Mouse (Mus musculus): ENCODE measurements around the gene Stox2. TPM values are rescaled to one million over a fixed set of nuclear protein-coding genes. Genes with fewer than 3 reads are reported as not detected.
A peak's percentile ranks its signal among the peaks of the same experiment; 100 is the strongest.

Gene Stox2
- total and polyA plus RNA-seq, 3 experiments = 0.27 TPM; not detected in 2

GRCm38 (mm10) chr8:47370421-47371080, 75.6 kb downstream of the Stox2 start:
- ATAC-seq (ENCODE audit: extremely low read depth, insufficient number of reproducible peaks, low FRiP score, poor library complexity, severe bottlenecking) (no peak), DNase-seq (ENCODE audit: low spot score) (no peak)
- Histone ChIP-seq H3K4me3 (ENCODE audit: low read depth, low read length) (no peak overlapping the region), H3K4me1 (ENCODE audit: insufficient read depth, low read depth, low read length) (no peaks in the 10 kb centered on the region), H3K9me3 (replicated peaks) (no peaks in the 10 kb centered on the region), H3K36me3 (replicated peaks) (no peaks in the 10 kb centered on the region), H3K27me3 (ENCODE audit: insufficient read depth, low read length) (0 out of 2 replicates have a peak, but pooled peaks cover 3% of the 10 kb centered on the region)
- no peak for TF ChIP-seq GATA1 (IDR thresholded peaks at IDR 0.05; ENCODE audit: borderline replicate concordance, low read length)
- no peak for TF ChIP-seq GATA2 (IDR thresholded peaks at IDR 0.05; ENCODE audit: borderline replicate concordance, low read depth, low read length)
- TF ChIP-seq CTCF (IDR thresholded peaks at IDR 0.05; ENCODE audit: low read depth, low read length) = 0 out of 2 replicates have a peak, but pooled peaks have one; percentile 7
- TF ChIP-seq TAL1 (conservative IDR thresholded peaks at IDR 0.05; ENCODE audit: low read depth, low read length) = no peak

GRCm38 (mm10) chr8:47369949-47370348, 76.2 kb downstream of the Stox2 start:
- Histone ChIP-seq H3K4me3 (ENCODE audit: low read depth, low read length) (no peak overlapping the region), H3K9me3 (replicated peaks) (no peaks in the 10 kb centered on the region), H3K36me3 (replicated peaks) (no peaks in the 10 kb centered on the region), H3K4me1 (ENCODE audit: insufficient read depth, low read depth, low read length) (no peaks in the 10 kb centered on the region), H3K27me3 (ENCODE audit: insufficient read depth, low read length) (0 out of 2 replicates have a peak, but pooled peaks cover 3% of the 10 kb centered on the region)
- DNase-seq (ENCODE audit: low spot score) (no peak), ATAC-seq (ENCODE audit: extremely low read depth, insufficient number of reproducible peaks, low FRiP score, poor library complexity, severe bottlenecking) (no peak)
- no peak for TF ChIP-seq POLR2AphosphoS5 (IDR thresholded peaks at IDR 0.05; ENCODE audit: insufficient replicate concordance, low read depth, low read length)
- TF ChIP-seq GATA2 (IDR thresholded peaks at IDR 0.05; ENCODE audit: borderline replicate concordance, low read depth, low read length) = no peak
- TF ChIP-seq GATA1 (IDR thresholded peaks at IDR 0.05; ENCODE audit: borderline replicate concordance, low read length) = no peak
- no peak for TF ChIP-seq CTCF (IDR thresholded peaks at IDR 0.05; ENCODE audit: low read depth, low read length)

- no peak for TF ChIP-seq TAL1 (conservative IDR thresholded peaks at IDR 0.05; ENCODE audit: low read depth, low read length)
- no peak for TF ChIP-seq POLR2AphosphoS5 (IDR thresholded peaks at IDR 0.05; ENCODE audit: insufficient replicate concordance, low read depth, low read length)
- H3K27me3 ChIP-seq (ENCODE audit: insufficient read depth, low read length) = 0 out of 2 replicates have a peak, but pooled peaks cover 3% of the 10 kb centered on the region
- no peak for ATAC-seq (ENCODE audit: extremely low read depth, insufficient number of reproducible peaks, low FRiP score, poor library complexity, severe bottlenecking)
- H3K4me3 ChIP-seq (ENCODE audit: low read depth, low read length) = no peak overlapping the region
- no peaks in the 10 kb centered on the region for H3K9me3 ChIP-seq (replicated peaks)
- H3K4me1 ChIP-seq (ENCODE audit: insufficient read depth, low read depth, low read length) = no peaks in the 10 kb centered on the region
- H3K36me3 ChIP-seq (replicated peaks) = no peaks in the 10 kb centered on the region
- DNase-seq (ENCODE audit: low spot score) = no peak
Observed at GRCm38 (mm10) chr8:47369044-47369769, 77.0 kb downstream of the Stox2 start.

- TF ChIP-seq TAL1 (conservative IDR thresholded peaks at IDR 0.05; ENCODE audit: low read depth, low read length) (no peak), GATA1 (IDR thresholded peaks at IDR 0.05; ENCODE audit: borderline replicate concordance, low read length) (no peak), CTCF (IDR thresholded peaks at IDR 0.05; ENCODE audit: low read depth, low read length) (no peak)
Observed at GRCm38 (mm10) chr8:47367029-47367428, 79.1 kb downstream of the Stox2 start.

GRCm38 (mm10) chr8:47363271-47363670, 82.9 kb downstream of the Stox2 start:
- no peaks in the 10 kb centered on the region for H3K4me1 ChIP-seq (ENCODE audit: insufficient read depth, low read depth, low read length)
- ATAC-seq (ENCODE audit: extremely low read depth, insufficient number of reproducible peaks, low FRiP score, poor library complexity, severe bottlenecking) = no peak
- no peak overlapping the region for H3K4me3 ChIP-seq (ENCODE audit: low read depth, low read length)
- no peak for TF ChIP-seq POLR2AphosphoS5 (IDR thresholded peaks at IDR 0.05; ENCODE audit: insufficient replicate concordance, low read depth, low read length)
- no peak for TF ChIP-seq TAL1 (conservative IDR thresholded peaks at IDR 0.05; ENCODE audit: low read depth, low read length)
- TF ChIP-seq GATA1 (IDR thresholded peaks at IDR 0.05; ENCODE audit: borderline replicate concordance, low read length) = no peak
- no peak for TF ChIP-seq CTCF (IDR thresholded peaks at IDR 0.05; ENCODE audit: low read depth, low read length)
- TF ChIP-seq GATA2 (IDR thresholded peaks at IDR 0.05; ENCODE audit: borderline replicate concordance, low read depth, low read length) = no peak
- no peaks in the 10 kb centered on the region for H3K9me3 ChIP-seq (replicated peaks)
- H3K27me3 ChIP-seq (ENCODE audit: insufficient read depth, low read length) = 0 out of 2 replicates have a peak, but pooled peaks cover 3% of the 10 kb centered on the region
- DNase-seq (ENCODE audit: low spot score) = no peak
- H3K36me3 ChIP-seq (replicated peaks) = no peaks in the 10 kb centered on the region

More at GRCm38 (mm10) chr8:47367029-47367428, 79.1 kb downstream of the Stox2 start:
- Histone ChIP-seq H3K4me1 (ENCODE audit: insufficient read depth, low read depth, low read length) (no peaks in the 10 kb centered on the region), H3K27me3 (ENCODE audit: insufficient read depth, low read length) (0 out of 2 replicates have a peak, but pooled peaks cover 3% of the 10 kb centered on the region), H3K9me3 (replicated peaks) (no peaks in the 10 kb centered on the region), H3K36me3 (replicated peaks) (no peaks in the 10 kb centered on the region), H3K4me3 (ENCODE audit: low read depth, low read length) (no peak overlapping the region)
- ATAC-seq (ENCODE audit: extremely low read depth, insufficient number of reproducible peaks, low FRiP score, poor library complexity, severe bottlenecking) (no peak), DNase-seq (ENCODE audit: low spot score) (no peak)

- no peaks in the 10 kb centered on the region for H3K4me1 ChIP-seq (ENCODE audit: insufficient read depth, low read depth, low read length)
- TF ChIP-seq POLR2AphosphoS5 (IDR thresholded peaks at IDR 0.05; ENCODE audit: insufficient replicate concordance, low read depth, low read length) (no peak), GATA2 (IDR thresholded peaks at IDR 0.05; ENCODE audit: borderline replicate concordance, low read depth, low read length) (no peak)
- no peak overlapping the region for H3K4me3 ChIP-seq (ENCODE audit: low read depth, low read length)
- H3K9me3 ChIP-seq (replicated peaks) = no peaks in the 10 kb centered on the region
- no peaks in the 10 kb centered on the region for H3K36me3 ChIP-seq (replicated peaks)
- no peak for ATAC-seq (ENCODE audit: extremely low read depth, insufficient number of reproducible peaks, low FRiP score, poor library complexity, severe bottlenecking)
- H3K27me3 ChIP-seq (ENCODE audit: insufficient read depth, low read length) = no peaks in the 10 kb centered on the region
- DNase-seq (ENCODE audit: low spot score) = no peak
Observed at GRCm38 (mm10) chr8:47355340-47355906, 90.7 kb downstream of the Stox2 start.

Data from G1E (cell line).